Mouse (Mus musculus): ENCODE results near the gene Dpep1. TPM values are rescaled to one million over a fixed set of nuclear protein-coding genes. Genes with fewer than 3 reads are reported as not detected.

Dpep1 gene
- total RNA-seq, 2 experiments from 2014 or later, result not detected

DNA sequence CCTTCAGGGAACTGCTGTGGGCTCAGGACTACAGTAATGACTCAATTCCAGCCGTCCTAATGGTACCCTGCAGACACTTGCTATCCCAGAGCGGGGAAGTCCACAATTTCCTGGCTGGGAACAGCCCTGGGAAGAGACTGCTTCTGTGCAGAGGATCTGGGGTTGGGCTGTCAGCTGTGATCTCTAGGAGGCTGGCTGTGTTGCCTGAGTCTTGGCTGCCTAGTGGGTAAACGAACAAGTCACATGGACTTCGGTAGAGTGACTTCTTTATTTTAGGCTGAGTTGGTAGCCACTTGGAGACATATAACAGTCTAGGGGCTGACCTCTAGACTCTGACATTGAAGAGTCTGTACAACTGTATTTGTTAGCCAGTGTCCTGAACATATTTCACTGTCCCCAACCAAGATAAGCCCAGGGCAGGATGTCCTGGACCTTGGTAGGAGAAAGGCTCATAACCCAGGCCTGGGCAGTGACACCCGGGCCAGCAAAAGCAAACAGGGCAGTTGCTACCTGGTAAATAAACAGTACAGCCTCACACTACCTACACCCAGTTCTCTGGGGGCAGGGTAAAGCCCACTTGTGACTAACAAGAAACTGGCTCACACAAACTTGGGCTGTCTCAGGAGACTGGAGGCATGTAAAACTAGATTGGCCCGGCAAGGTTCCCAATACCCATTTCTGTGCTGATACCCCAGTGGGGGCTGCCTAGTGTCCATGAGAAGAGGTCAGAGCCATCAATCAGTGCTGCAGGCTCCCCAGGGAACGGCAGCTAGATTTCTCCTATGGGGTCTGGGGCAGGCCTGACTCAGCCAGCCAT, 56.3 kb downstream of the Dpep1 start:
- no peak for ATAC-seq (replicated peaks; ENCODE audit: low FRiP score, low TSS enrichment, poor library complexity, severe bottlenecking)

- ATAC-seq (replicated peaks; ENCODE audit: low FRiP score, low TSS enrichment, poor library complexity, severe bottlenecking), result no peak
These were observed 57.0 kb downstream of the Dpep1 start for GRCm38 (mm10) chr8:123243053-123243452.

DNA sequence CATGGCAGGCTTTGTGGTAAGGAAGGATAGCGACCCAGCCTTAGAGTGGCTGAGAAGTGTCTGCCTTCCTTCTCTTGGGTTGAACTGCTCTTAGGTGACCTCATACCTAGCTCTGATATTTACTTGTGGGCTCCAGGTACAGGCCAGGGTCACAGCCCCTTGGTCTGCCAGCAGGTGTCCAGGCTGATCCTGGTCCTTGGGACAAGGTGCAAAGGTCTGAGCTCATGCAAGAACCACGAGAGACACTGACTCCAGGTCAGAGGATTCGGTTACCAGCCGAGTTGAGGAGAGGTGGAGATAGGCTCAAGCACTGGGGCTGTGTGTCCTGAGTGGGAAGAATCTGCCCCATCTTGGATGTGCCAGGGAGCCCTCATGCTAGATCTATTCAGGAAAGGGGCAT, 58.3 kb downstream of the Dpep1 start:
- no peak for ATAC-seq (replicated peaks; ENCODE audit: low FRiP score, low TSS enrichment, poor library complexity, severe bottlenecking)

DNA sequence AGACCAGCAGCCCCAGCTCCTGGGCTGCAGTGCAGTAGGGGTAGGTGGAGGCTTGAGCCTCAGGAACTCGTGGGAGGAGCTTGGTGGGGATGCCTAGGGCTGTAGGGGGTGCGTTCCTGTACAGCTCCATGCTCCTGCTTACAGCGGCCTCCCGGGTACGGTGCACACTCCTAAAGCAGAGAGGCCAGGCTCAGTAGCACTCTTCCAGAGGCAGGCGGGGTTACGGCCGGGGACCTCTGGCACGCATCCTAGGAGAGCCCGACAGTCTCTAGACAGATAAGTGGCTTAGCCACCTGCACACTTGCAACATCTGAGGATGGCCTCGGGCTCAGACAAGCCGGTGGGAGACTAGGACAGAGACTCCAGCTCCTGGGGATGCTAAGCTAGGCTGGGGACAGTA, 59.5 kb downstream of the Dpep1 start:
- no peak for ATAC-seq (replicated peaks; ENCODE audit: low FRiP score, low TSS enrichment, poor library complexity, severe bottlenecking)

DNA sequence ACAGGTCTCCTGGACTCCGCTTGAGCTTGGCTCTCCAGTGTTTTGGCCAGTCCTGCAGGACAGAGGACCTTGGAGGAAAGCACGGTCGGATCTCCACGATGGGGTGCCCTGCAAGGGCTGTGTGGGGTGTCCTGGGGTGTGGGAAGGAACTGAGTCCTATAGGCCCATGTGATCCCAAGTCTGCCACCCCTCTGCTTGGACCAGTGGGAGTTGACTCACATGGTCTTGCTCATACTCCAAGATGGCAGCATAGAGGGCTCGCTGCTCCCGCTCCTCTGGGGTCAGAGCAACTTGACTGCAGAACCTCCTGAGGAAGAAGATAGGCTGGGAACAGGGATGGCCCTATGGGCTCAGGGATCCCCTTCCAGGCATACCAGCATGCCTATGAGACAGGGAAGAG, 61.7 kb downstream of the Dpep1 start:
- no peak for ATAC-seq (replicated peaks; ENCODE audit: low FRiP score, low TSS enrichment, poor library complexity, severe bottlenecking)

GRCm38 (mm10) chr8:123248596-123248995, 62.6 kb downstream of the Dpep1 start:
- ATAC-seq (replicated peaks; ENCODE audit: low FRiP score, low TSS enrichment, poor library complexity, severe bottlenecking), result no peak

GRCm38 (mm10) chr8:123250940-123251339, 64.9 kb downstream of the Dpep1 start:
- ATAC-seq (replicated peaks; ENCODE audit: low FRiP score, low TSS enrichment, poor library complexity, severe bottlenecking), result no peak

Other genes with a start within 250 kb of the Dpep1 start
- 97.9 and 99.4 TPM in 2 replicates for gene Ankrd11, start 144.0 kb upstream of the Dpep1 start, total RNA-seq (2014; fragmentation: Nextera tagmentation)
- gene Ankrd11, start 144.0 kb upstream of the Dpep1 start, total RNA-seq (2017), result 57.1 and 57.3 TPM in 2 replicates
- gene Spg7, start 123.3 kb upstream of the Dpep1 start, total RNA-seq (2014; fragmentation: Nextera tagmentation), result 89.0 and 94.3 TPM in 2 replicates
- gene Spg7, start 123.3 kb upstream of the Dpep1 start, total RNA-seq (2017), result 60.1 and 68.2 TPM in 2 replicates
- gene Rpl13, start 83.9 kb upstream of the Dpep1 start, total RNA-seq (2014; fragmentation: Nextera tagmentation), result 2,414 and 2,637 TPM in 2 replicates
- gene Rpl13, start 83.9 kb upstream of the Dpep1 start, total RNA-seq (2017), result 3,345 and 3,531 TPM in 2 replicates
- gene Cpne7, start 68.9 kb upstream of the Dpep1 start, total RNA-seq (2014; fragmentation: Nextera tagmentation), result 1.5 and 2.3 TPM in 2 replicates
- 1.0 and 1.2 TPM in 2 replicates for gene Cpne7, start 68.9 kb upstream of the Dpep1 start, total RNA-seq (2017)
- gene Sult5a1, start 27.9 kb upstream of the Dpep1 start, total RNA-seq (2014; fragmentation: Nextera tagmentation), result not detected in 2 replicates
- gene Sult5a1, start 27.9 kb upstream of the Dpep1 start, total RNA-seq (2017), result not detected in 2 replicates
- 44.4 and 57.1 TPM in 2 replicates for gene Chmp1a, start 26.5 kb downstream of the Dpep1 start, total RNA-seq (2014; fragmentation: Nextera tagmentation)
- gene Chmp1a, start 26.5 kb downstream of the Dpep1 start, total RNA-seq (2017), result 25.8 and 34.0 TPM in 2 replicates
- gene Spata33, start 26.6 kb downstream of the Dpep1 start, total RNA-seq (2014; fragmentation: Nextera tagmentation), result 0.59 and 1.8 TPM in 2 replicates
- 0.66 and 1.1 TPM in 2 replicates for gene Spata33, start 26.6 kb downstream of the Dpep1 start, total RNA-seq (2017)
- gene Cdk10, start 38.6 kb downstream of the Dpep1 start, total RNA-seq (2014; fragmentation: Nextera tagmentation), result 45.0 and 57.8 TPM in 2 replicates
- 33.7 and 35.4 TPM in 2 replicates for gene Cdk10, start 38.6 kb downstream of the Dpep1 start, total RNA-seq (2017)
- 1.8 and 1.9 TPM in 2 replicates for gene Spata2l, start 50.0 kb downstream of the Dpep1 start, total RNA-seq (2014; fragmentation: Nextera tagmentation)
- gene Spata2l, start 50.0 kb downstream of the Dpep1 start, total RNA-seq (2017), result 0.27 TPM in 1 of 2 replicates, not detected in the other
- 8.3 and 16.8 TPM in 2 replicates for gene Zfp276, start 68.0 kb downstream of the Dpep1 start, total RNA-seq (2014; fragmentation: Nextera tagmentation)
- gene Zfp276, start 68.0 kb downstream of the Dpep1 start, total RNA-seq (2017), result 5.7 and 8.2 TPM in 2 replicates
- gene Vps9d1, start 68.1 kb downstream of the Dpep1 start, total RNA-seq (2014; fragmentation: Nextera tagmentation), result 12.1 and 17.5 TPM in 2 replicates
- 4.6 and 6.1 TPM in 2 replicates for gene Vps9d1, start 68.1 kb downstream of the Dpep1 start, total RNA-seq (2017)
- 88.7 and 92.5 TPM in 2 replicates for gene Fanca, start 132.3 kb downstream of the Dpep1 start, total RNA-seq (2014; fragmentation: Nextera tagmentation)
- 48.6 and 64.9 TPM in 2 replicates for gene Fanca, start 132.3 kb downstream of the Dpep1 start, total RNA-seq (2017)
- gene Spire2, start 146.5 kb downstream of the Dpep1 start, total RNA-seq (2014; fragmentation: Nextera tagmentation), result 4.3 and 5.9 TPM in 2 replicates
- gene Spire2, start 146.5 kb downstream of the Dpep1 start, total RNA-seq (2017), result 5.3 and 7.0 TPM in 2 replicates
- gene Tcf25, start 187.5 kb downstream of the Dpep1 start, total RNA-seq (2014; fragmentation: Nextera tagmentation), result 140 and 145 TPM in 2 replicates
- gene Tcf25, start 187.5 kb downstream of the Dpep1 start, total RNA-seq (2017), result 104 and 227 TPM in 2 replicates
- 0.92 and 1.7 TPM in 2 replicates for gene Mc1r, start 220.9 kb downstream of the Dpep1 start, total RNA-seq (2014; fragmentation: Nextera tagmentation)
- gene Mc1r, start 220.9 kb downstream of the Dpep1 start, total RNA-seq (2017), result 0.91 TPM in 1 of 2 replicates, not detected in the other
- 1.0 and 1.3 TPM in 2 replicates for gene Tubb3, start 225.2 kb downstream of the Dpep1 start, total RNA-seq (2014; fragmentation: Nextera tagmentation)
- gene Tubb3, start 225.2 kb downstream of the Dpep1 start, total RNA-seq (2017), result 0.19 TPM in 1 of 2 replicates, not detected in the other
- gene Def8, start 237.3 kb downstream of the Dpep1 start, total RNA-seq (2014; fragmentation: Nextera tagmentation), result 60.6 and 61.1 TPM in 2 replicates
- 33.5 and 45.9 TPM in 2 replicates for gene Def8, start 237.3 kb downstream of the Dpep1 start, total RNA-seq (2017)

Measured in megakaryocyte-erythroid progenitor cell, adult 5-6 weeks (primary cell).